Mouse (Mus musculus) kidney, embryonic 14.5 days (tissue): ENCODE data around the gene Scg5. TPM values are rescaled to one million over a fixed set of nuclear protein-coding genes. Genes with fewer than 3 reads are reported as not detected.

Experiments used
- ATAC-seq: fragments of 200-750 bp; cut with Nextera tagmentation; 2 replicates; pipeline ENCODE4 v1.8.0; 2017; ENCODE audit warnings: moderate number of reproducible peaks, mild to moderate bottlenecking, moderate TSS enrichment, moderate library complexity; ENCODE audit not compliant: low FRiP score, low TSS enrichment
- H3K27ac ChIP-seq: fragments of 300-500 bp; sonication (generic); 2 replicates; pipeline ENCODE4 v1.5.1; 2014; ENCODE audit warnings: low read depth, mild to moderate bottlenecking, low read length, moderate library complexity, mixed read lengths
- H3K27me3 ChIP-seq: fragments of 300-500 bp; sonication (generic); 2 replicates; pipeline ENCODE4 v1.6.1; 2014; ENCODE audit warnings: mild to moderate bottlenecking, low read length; ENCODE audit not compliant: control insufficient read depth, insufficient read depth
- H3K36me3 ChIP-seq: fragments of 300-500 bp; sonication (generic); 2 replicates; pipeline ENCODE4 v1.6.1; 2014; ENCODE audit warnings: low read length, mixed read lengths; ENCODE audit not compliant: control insufficient read depth, insufficient read depth
- H3K4me1 ChIP-seq: fragments of 300-500 bp; sonication (generic); 2 replicates; pipeline ENCODE4 v1.6.1; 2014; ENCODE audit warnings: low read length, mixed read lengths; ENCODE audit not compliant: control insufficient read depth, insufficient read depth
- H3K4me2 ChIP-seq: fragments of 300-500 bp; sonication (generic); replicated peaks from 2 replicates; pipeline ENCODE4 v1.6.1; 2014; ENCODE audit warnings: low read depth, mild to moderate bottlenecking, low read length
- H3K4me3 ChIP-seq: fragments of 300-500 bp; sonication (generic); 2 replicates; pipeline ENCODE4 v1.5.1; 2014; ENCODE audit warnings: mild to moderate bottlenecking, low read length
- H3K9ac ChIP-seq: fragments of 300-500 bp; sonication (generic); 2 replicates; pipeline ENCODE4 v1.6.1; 2014; ENCODE audit warnings: low read depth, mild to moderate bottlenecking, low read length, moderate library complexity
- H3K9me3 ChIP-seq: fragments of 300-500 bp; sonication (generic); 2 replicates; pipeline ENCODE4 v1.6.1; 2016; ENCODE audit warnings: low read length; ENCODE audit not compliant: control insufficient read depth
- WGBS: fragments of 180-500 bp; shearing (Covaris S2); extraction: QIAGEN DNeasy Blood & Tissue Kit; methylation state at CpG from one replicate; pipeline ENCODE4 v1.1.7; 2014; 5-methylcytosine and 5-hydroxymethylcytosine counted together
- polyA plus RNA-seq: library from polyadenylated mRNA; unstranded; fragments of >200 nt; fragmentation: Nextera tagmentation; extraction: Ambion mirVana; gene quantifications from 2 replicates; pipeline ENCODE4 v1.2.1, GENCODE M21; 2014

The Scg5 gene
- polyA plus RNA-seq, 1 experiment from 2014 or later: 6.8 TPM

GRCm38 (mm10) chr2:113788821-113789387, 40.0 kb downstream of the Scg5 start:
- Histone ChIP-seq H3K36me3 (no peaks in the 10 kb centered on the region), H3K9ac (no peak overlapping the region), H3K9me3 (no peaks in the 10 kb centered on the region), H3K4me1 (no peaks in the 10 kb centered on the region), H3K4me2 (no peak overlapping the region), H3K4me3 (no peak overlapping the region), H3K27ac (no peak overlapping the region), H3K27me3 (no peaks in the 10 kb centered on the region)
- no peak for ATAC-seq
- WGBS: 86% methylated on average over 4 of the region's 4 CpGs

- Histone ChIP-seq H3K4me1 (no peaks in the 10 kb centered on the region), H3K4me2 (no peak overlapping the region), H3K27ac (no peak overlapping the region), H3K36me3 (no peaks in the 10 kb centered on the region), H3K27me3 (no peaks in the 10 kb centered on the region), H3K9ac (no peak overlapping the region), H3K9me3 (no peaks in the 10 kb centered on the region), H3K4me3 (no peak overlapping the region)
- no peak for ATAC-seq
- WGBS: 84% methylated on average over 4 of the region's 4 CpGs
Observed at GRCm38 (mm10) chr2:113787882-113788281, 41.0 kb downstream of the Scg5 start.

GRCm38 (mm10) chr2:113784851-113785250, 44.1 kb downstream of the Scg5 start:
- H3K9me3 ChIP-seq: no peaks in the 10 kb centered on the region
- no peak overlapping the region for H3K4me3 ChIP-seq
- H3K36me3 ChIP-seq: no peaks in the 10 kb centered on the region
- no peak overlapping the region for H3K9ac ChIP-seq
- ATAC-seq: no peak
- H3K4me1 ChIP-seq: no peaks in the 10 kb centered on the region
- H3K4me2 ChIP-seq: no peak overlapping the region
- H3K27ac ChIP-seq: no peak overlapping the region
- 12% methylated on average over 3 of the region's 3 CpGs for WGBS
- no peaks in the 10 kb centered on the region for H3K27me3 ChIP-seq

GRCm38 (mm10) chr2:113781521-113781920, 47.4 kb downstream of the Scg5 start:
- no peak overlapping the region for H3K4me2 ChIP-seq
- H3K36me3 ChIP-seq: no peaks in the 10 kb centered on the region
- ATAC-seq: no peak

GRCm38 (mm10) chr2:113781107-113781506, 47.8 kb downstream of the Scg5 start:
- no peak overlapping the region for H3K9ac ChIP-seq
- H3K9me3 ChIP-seq: no peaks in the 10 kb centered on the region
- H3K36me3 ChIP-seq: no peaks in the 10 kb centered on the region
- no peak overlapping the region for H3K4me2 ChIP-seq
- no peak overlapping the region for H3K4me3 ChIP-seq
- 81% methylated on average over 5 of the region's 5 CpGs for WGBS
- H3K27ac ChIP-seq: no peak overlapping the region
- no peaks in the 10 kb centered on the region for H3K4me1 ChIP-seq
- no peak for ATAC-seq
- H3K27me3 ChIP-seq: no peaks in the 10 kb centered on the region

More at GRCm38 (mm10) chr2:113781521-113781920, 47.4 kb downstream of the Scg5 start:
- Histone ChIP-seq H3K4me1 (no peaks in the 10 kb centered on the region), H3K27me3 (no peaks in the 10 kb centered on the region), H3K27ac (no peak overlapping the region), H3K9ac (no peak overlapping the region), H3K4me3 (no peak overlapping the region), H3K9me3 (no peaks in the 10 kb centered on the region)
- 77% methylated on average over 4 of the region's 4 CpGs for WGBS

- WGBS: 86% methylated on average over 3 of the region's 3 CpGs
- Histone ChIP-seq H3K4me2 (no peak overlapping the region), H3K27me3 (no peaks in the 10 kb centered on the region), H3K36me3 (no peaks in the 10 kb centered on the region), H3K27ac (no peak overlapping the region), H3K9ac (no peak overlapping the region), H3K4me3 (no peak overlapping the region), H3K9me3 (no peaks in the 10 kb centered on the region), H3K4me1 (no peaks in the 10 kb centered on the region)
- no peak for ATAC-seq
Observed at GRCm38 (mm10) chr2:113779336-113779735, 49.6 kb downstream of the Scg5 start.

- Histone ChIP-seq H3K4me2 (no peak overlapping the region), H3K9me3 (no peaks in the 10 kb centered on the region), H3K27me3 (no peaks in the 10 kb centered on the region), H3K4me3 (no peak overlapping the region), H3K4me1 (no peaks in the 10 kb centered on the region), H3K36me3 (no peaks in the 10 kb centered on the region), H3K9ac (no peak overlapping the region), H3K27ac (no peak overlapping the region)
- WGBS: 78% methylated on average over 6 of the region's 6 CpGs
- no peak for ATAC-seq
Observed at GRCm38 (mm10) chr2:113778036-113778435, 50.9 kb downstream of the Scg5 start.

- Histone ChIP-seq H3K36me3 (no peaks in the 10 kb centered on the region), H3K9ac (no peak overlapping the region), H3K4me2 (no peak overlapping the region), H3K27me3 (no peaks in the 10 kb centered on the region), H3K4me1 (no peaks in the 10 kb centered on the region), H3K4me3 (no peak overlapping the region), H3K27ac (no peak overlapping the region), H3K9me3 (no peaks in the 10 kb centered on the region)
- no peak for ATAC-seq
- WGBS: 87% methylated on average over 3 of the region's 3 CpGs
Observed at GRCm38 (mm10) chr2:113776297-113776696, 52.6 kb downstream of the Scg5 start.

- Histone ChIP-seq H3K36me3 (no peaks in the 10 kb centered on the region), H3K9ac (no peak overlapping the region), H3K27ac (no peak overlapping the region), H3K4me2 (no peak overlapping the region), H3K4me3 (no peak overlapping the region), H3K4me1 (no peaks in the 10 kb centered on the region), H3K9me3 (no peaks in the 10 kb centered on the region), H3K27me3 (no peaks in the 10 kb centered on the region)
- WGBS: 74% methylated on average over 6 of the region's 6 CpGs
- ATAC-seq: no peak
Observed at GRCm38 (mm10) chr2:113774150-113774805, 54.6 kb downstream of the Scg5 start.
